Mouse (Mus musculus): ENCODE data around the gene Fam208a.

GRCm38 (mm10) chr14:27409662-27410061 is 19.0 kb upstream of the Fam208a start:
- no peak for TF ChIP-seq CTCF (IDR thresholded peaks at IDR 0.05; ENCODE audit: low read depth, low read length)
- TF ChIP-seq POLR2A (IDR thresholded peaks at IDR 0.05; ENCODE audit: borderline replicate concordance, low read depth, low read length) = no peak
